31 mouse cellular contexts compared by ENCODE assay signal in genomic region chr13:77002628-77003027, GRCm38 (mm10).
A peak's percentile ranks its signal among the peaks of the same experiment; 100 is the strongest.
DNase-seq lines count a peak whose midpoint lies in the region; ATAC-seq lines count a peak whose summit lies in the region.
"Had no signal": no experiment of that assay in that cellular context is flagged by ENCODE, and none has a peak within 500 bp of the region (broad histone marks: within the 10 kb centered on the region; RNA-seq: fewer than 3 reads in every experiment).

No protein-coding gene starts in this region.

- 26% methylated on average over 3 of the region's 3 CpGs for WGBS in embryonic facial prominence, embryonic 14.5 days
- 15% methylated on average over 3 of the region's 3 CpGs for WGBS in limb, embryonic 12.5 days

- H3K27me3 ChIP-seq in embryonic facial prominence, embryonic 14.5 days (replicated peaks; ENCODE audit: control insufficient read depth, insufficient read depth, low read length): no peaks in the 10 kb centered on the region
- no peaks in the 10 kb centered on the region for H3K27me3 ChIP-seq in limb, embryonic 12.5 days
- H3K27me3 ChIP-seq: forebrain, embryonic 13.5 days; heart, embryonic 13.5 days; intestine, embryonic 15.5 days; megakaryocyte, embryonic 14.5 days; midbrain, embryonic 13.5 days; neural tube, embryonic 13.5 days had no signal

- H3K27ac ChIP-seq in embryonic facial prominence, embryonic 14.5 days (replicated peaks; ENCODE audit: low read depth, low read length): peak overlapping the region; percentile 50
- 0 out of 2 replicates have a peak overlapping the region, but pooled peaks have one; percentile 31 for H3K27ac ChIP-seq in limb, embryonic 12.5 days
- H3K27ac ChIP-seq: forebrain, embryonic 13.5 days; heart, adult 2 months; heart, embryonic 13.5 days; hindbrain, embryonic 10.5 days; intestine, embryonic 15.5 days; layer of hippocampus, adult 2 months; midbrain, embryonic 13.5 days; neural tube, embryonic 13.5 days had no signal

- intact Hi-C loops in heart, postnatal 14 days (cut with DNase I): no loop called here

- no peak overlapping the region for H3K9ac ChIP-seq in embryonic facial prominence, embryonic 14.5 days (ENCODE audit: low read depth, low read length)
- H3K9ac ChIP-seq in limb, embryonic 12.5 days (replicated peaks): no peak overlapping the region
- H3K9ac ChIP-seq: forebrain, embryonic 13.5 days; heart, embryonic 13.5 days; intestine, embryonic 15.5 days; midbrain, embryonic 13.5 days; neural tube, embryonic 13.5 days had no signal

- no peaks in the 10 kb centered on the region for H3K36me3 ChIP-seq in embryonic facial prominence, embryonic 14.5 days (ENCODE audit: control insufficient read depth, insufficient read depth, low read length)
- H3K36me3 ChIP-seq in limb, embryonic 12.5 days: no peaks in the 10 kb centered on the region
- H3K36me3 ChIP-seq: heart, embryonic 13.5 days; hindbrain, embryonic 10.5 days; intestine, embryonic 15.5 days; midbrain, embryonic 13.5 days; neural tube, embryonic 13.5 days had no signal

- peak; percentile 41; the same call in 1 of the 2 replicates for ATAC-seq in embryonic facial prominence, embryonic 14.5 days (ENCODE audit: low read depth)
- ATAC-seq in limb, embryonic 12.5 days (ENCODE audit: insufficient number of reproducible peaks, insufficient read depth, low FRiP score, low TSS enrichment, low read depth): no peak
- ATAC-seq: activated CD4-positive, CD25-positive, alpha-beta regulatory T cell, adult 4 months; forebrain, embryonic 13.5 days; hindbrain, embryonic 16.5 days; intestine, embryonic 15.5 days; lung, postnatal 0 days; midbrain, embryonic 13.5 days had no signal

- peaks cover 3% of the 10 kb centered on the region; the same call in 1 of the 2 replicates for H3K4me1 ChIP-seq in embryonic facial prominence, embryonic 14.5 days (ENCODE audit: control insufficient read depth, insufficient read depth, low read length)
- peaks cover 14% of the 10 kb centered on the region; the same call in 1 of the 2 replicates for H3K4me1 ChIP-seq in limb, embryonic 12.5 days (replicated peaks)
- H3K4me1 ChIP-seq: forebrain, embryonic 13.5 days; heart, embryonic 13.5 days; hindbrain, embryonic 10.5 days; intestine, embryonic 15.5 days; megakaryocyte, embryonic 14.5 days; midbrain, embryonic 13.5 days; neural tube, embryonic 13.5 days had no signal

- H3K4me2 ChIP-seq in embryonic facial prominence, embryonic 14.5 days (ENCODE audit: low read depth, low read length): no peak overlapping the region
- H3K4me2 ChIP-seq in limb, embryonic 12.5 days: no peak overlapping the region
- H3K4me2 ChIP-seq: forebrain, embryonic 13.5 days; heart, embryonic 13.5 days; intestine, embryonic 15.5 days; liver, embryonic 11.5 days; midbrain, embryonic 13.5 days; neural tube, embryonic 13.5 days had no signal

- H3K4me3 ChIP-seq in embryonic facial prominence, embryonic 14.5 days (ENCODE audit: low read depth, low read length): no peak overlapping the region
- H3K4me3 ChIP-seq in limb, embryonic 12.5 days (replicated peaks): no peak overlapping the region
- H3K4me3 ChIP-seq: forebrain, embryonic 13.5 days; heart, adult 2 months; heart, embryonic 13.5 days; hindbrain, embryonic 10.5 days; intestine, embryonic 15.5 days; layer of hippocampus, adult 2 months; megakaryocyte, embryonic 14.5 days; midbrain, embryonic 13.5 days; neural tube, embryonic 13.5 days had no signal

- no peaks in the 10 kb centered on the region for H3K9me3 ChIP-seq in embryonic facial prominence, embryonic 14.5 days (ENCODE audit: control insufficient read depth, low read length)
- no peaks in the 10 kb centered on the region for H3K9me3 ChIP-seq in limb, embryonic 12.5 days
- H3K9me3 ChIP-seq: forebrain, embryonic 13.5 days; heart, embryonic 13.5 days; hindbrain, embryonic 10.5 days; intestine, embryonic 15.5 days; megakaryocyte, embryonic 14.5 days; midbrain, embryonic 13.5 days; neural tube, embryonic 13.5 days had no signal

- peak; percentile 3 for DNase-seq in NIH3T3 (ENCODE audit: low read depth)
- peak; percentile 49 for DNase-seq in embryo, embryonic 11 days
- peak; percentile 76 for DNase-seq in embryonic facial prominence, embryonic 14.5 days (ENCODE audit: low spot score)
- DNase-seq in heart, postnatal 14 days: no peak
- no peak for DNase-seq in heart, adult 8-10 months (ENCODE audit: low spot score)
- DNase-seq in lung, adult 18-20 months: no peak
- DNase-seq in gastrocnemius, postnatal 25 days: no peak
- DNase-seq: adrenal gland, adult 8-10 months; B cell, adult 2 months; cerebellum, adult 9-10 months; cerebellum, postnatal 36 days; heart, adult 2 months; heart, postnatal 10 days; kidney, adult 2 months; kidney, postnatal 36 days; lung, postnatal 4 days; thymus, adult 18-20 months; thymus, postnatal 36 days had no signal

Comparison
In these comparisons a context has a peak if more than half of its experiments do, and no peak if none do; other contexts are left out.
1. DNase-seq: peak in NIH3T3 (single experiment), embryo, embryonic 11 days (single experiment) and embryonic facial prominence, embryonic 14.5 days (single experiment); none in heart, postnatal 14 days (0 of 2), heart, adult 8-10 months (single experiment), lung, adult 18-20 months (0 of 2) and gastrocnemius, postnatal 25 days (single experiment).